Mouse (Mus musculus) CH12.LX (cell line): ENCODE measurements around the gene Stmnd1. TPM values are rescaled to one million over a fixed set of nuclear protein-coding genes. Genes with fewer than 3 reads are reported as not detected.

ENCODE experiments used
- DNase-seq: peaks from one replicate; pipeline ENCODE4 v3.0.0-alpha.2; 2013; ENCODE audit errors: extremely low read depth
- H3K27ac ChIP-seq: 2 replicates; pipeline ENCODE4 v1.5.1; 2012; ENCODE audit warnings: low read depth, mild to moderate bottlenecking, control low read depth, moderate library complexity; ENCODE audit not compliant: insufficient read depth
- H3K27me3 ChIP-seq: replicated peaks from 2 replicates; pipeline ENCODE3; 2012; ENCODE audit warnings: inconsistent platforms
- H3K36me3 ChIP-seq, 2 experiments: replicated peaks in 1 of 2; 2 replicates each; pipeline versions ENCODE3 to v1.6.1; 2012; ENCODE audit warnings: inconsistent platforms in 1 of 2, low read length in 1 of 2, mild to moderate bottlenecking in 1 of 2, mixed read lengths in 1 of 2, moderate library complexity in 1 of 2; ENCODE audit not compliant: control insufficient read depth in 1 of 2, insufficient read depth in 1 of 2
- H3K4me1 ChIP-seq, 2 experiments: 2 replicates each; pipeline ENCODE4 v1.6.1; 2012; ENCODE audit warnings: inconsistent platforms in 1 of 2, moderate library complexity in 1 of 2; ENCODE audit not compliant: insufficient read depth in 2 of 2, control insufficient read depth in 1 of 2
- H3K4me2 ChIP-seq: 2 replicates; pipeline ENCODE4 v1.6.1; 2012; ENCODE audit warnings: low read depth, mild to moderate bottlenecking, control low read depth; ENCODE audit not compliant: poor library complexity, insufficient read depth, severe bottlenecking
- H3K4me3 ChIP-seq, 3 experiments: fragments of 150-350 bp in 1 of 3; sonication (generic) in 1 of 3; replicated peaks in 1 of 3; 2 replicates each; pipeline versions ENCODE3 to v1.5.1; 2011 to 2012; ENCODE audit warnings: low read depth in 2 of 3, low read length in 2 of 3, mild to moderate bottlenecking in 2 of 3, moderate library complexity in 2 of 3, control low read depth in 1 of 3, improper control_type of control experiment in 1 of 3, inconsistent platforms in 1 of 3, mixed read lengths in 1 of 3; ENCODE audit not compliant: poor library complexity in 1 of 3
- H3K79me2 ChIP-seq: replicated peaks from 2 replicates; pipeline ENCODE4 v1.6.1; 2012; ENCODE audit warnings: mild to moderate bottlenecking, moderate library complexity; ENCODE audit not compliant: control insufficient read depth, poor library complexity, insufficient read depth, severe bottlenecking; ENCODE audit errors: extremely low read depth
- H3K9ac ChIP-seq: 2 replicates; pipeline ENCODE4 v1.6.1; 2012; ENCODE audit warnings: low read depth, mild to moderate bottlenecking, control low read depth, moderate library complexity; ENCODE audit not compliant: insufficient read depth
- H3K9me3 ChIP-seq: replicated peaks from 2 replicates; pipeline ENCODE3; 2012; ENCODE audit warnings: low read length, inconsistent platforms, mixed read lengths
- CHD1 ChIP-seq: IDR thresholded peaks from 2 replicates; pipeline ENCODE4 v1.6.1; 2012; ENCODE audit warnings: low read depth, low read length, improper control_type of control experiment, inconsistent platforms
- E2F4 ChIP-seq: IDR thresholded peaks from 2 replicates; pipeline ENCODE4 v1.6.1; 2011; ENCODE audit warnings: low read depth, low read length, improper control_type of control experiment; ENCODE audit not compliant: insufficient replicate concordance
- ELF1 ChIP-seq: IDR thresholded peaks from 2 replicates; pipeline ENCODE4 v1.6.1; 2014; ENCODE audit warnings: low read depth, mild to moderate bottlenecking, inconsistent platforms, low read length, improper control_type of control experiment
- EP300 ChIP-seq: IDR thresholded peaks from 2 replicates; pipeline ENCODE4 v1.6.1; 2011; ENCODE audit warnings: low read length, improper control_type of control experiment
- ETS1 ChIP-seq: conservative IDR thresholded peaks from 2 replicates; pipeline ENCODE4 v1.6.1; 2012; ENCODE audit warnings: low read depth, mild to moderate bottlenecking, inconsistent platforms, low read length, improper control_type of control experiment, moderate library complexity
- GABPA ChIP-seq: IDR thresholded peaks from 2 replicates; pipeline ENCODE4 v1.6.1; 2012; ENCODE audit warnings: low read depth, low read length, improper control_type of control experiment, inconsistent platforms; ENCODE audit not compliant: insufficient replicate concordance
- HCFC1 ChIP-seq: IDR thresholded peaks from 2 replicates; pipeline ENCODE4 v1.6.1; 2012; ENCODE audit warnings: low read depth, mild to moderate bottlenecking, inconsistent platforms, low read length, improper control_type of control experiment
- IRF4 ChIP-seq: IDR thresholded peaks from 2 replicates; pipeline ENCODE4 v1.6.1; 2014; ENCODE audit warnings: low read depth, mild to moderate bottlenecking, inconsistent platforms, low read length, improper control_type of control experiment
- JUN ChIP-seq: IDR thresholded peaks from 2 replicates; pipeline ENCODE4 v1.6.1; 2011; ENCODE audit warnings: low read depth, mild to moderate bottlenecking, low read length, improper control_type of control experiment, moderate library complexity; ENCODE audit not compliant: insufficient read depth
- MAX ChIP-seq: IDR thresholded peaks from 2 replicates; pipeline ENCODE4 v1.6.1; 2011; ENCODE audit warnings: low read length, improper control_type of control experiment
- MAZ ChIP-seq: IDR thresholded peaks from 2 replicates; pipeline ENCODE4 v1.6.1; 2012; ENCODE audit warnings: low read depth, mild to moderate bottlenecking, inconsistent platforms, low read length, improper control_type of control experiment, moderate library complexity
- MXI1 ChIP-seq: IDR thresholded peaks from 2 replicates; pipeline ENCODE4 v1.6.1; 2011; ENCODE audit warnings: mild to moderate bottlenecking, low read depth, low read length, improper control_type of control experiment
- MYC ChIP-seq: IDR thresholded peaks from 2 replicates; pipeline ENCODE4 v1.6.1; 2011; ENCODE audit warnings: low read depth, mild to moderate bottlenecking, improper control_type of control experiment, low read length
- NELFE ChIP-seq: IDR thresholded peaks from 2 replicates; pipeline ENCODE4 v1.6.1; 2011; ENCODE audit warnings: low read depth, low read length, improper control_type of control experiment
- PAX5 ChIP-seq: IDR thresholded peaks from 2 replicates; pipeline ENCODE4 v1.6.1; 2012; ENCODE audit warnings: low read length, inconsistent platforms, mixed read lengths
- POLR2A ChIP-seq: IDR thresholded peaks from 2 replicates; pipeline ENCODE4 v1.6.1; 2011; ENCODE audit warnings: low read depth, mild to moderate bottlenecking, improper control_type of control experiment, low read length
- RCOR1 ChIP-seq: conservative IDR thresholded peaks from 2 replicates; pipeline ENCODE4 v1.6.1; 2012; ENCODE audit warnings: low read depth, mild to moderate bottlenecking, inconsistent platforms, low read length, improper control_type of control experiment
- SIN3A ChIP-seq: IDR thresholded peaks from 2 replicates; pipeline ENCODE4 v1.6.1; 2012; ENCODE audit warnings: low read length, improper control_type of control experiment, inconsistent platforms
- SMC3 ChIP-seq: IDR thresholded peaks from 2 replicates; pipeline ENCODE4 v1.6.1; 2011; ENCODE audit warnings: low read depth, low read length, improper control_type of control experiment
- TBP ChIP-seq: conservative IDR thresholded peaks from 2 replicates; pipeline ENCODE4 v1.6.1; 2011; ENCODE audit warnings: low read depth, low read length, improper control_type of control experiment
- USF1 ChIP-seq: IDR thresholded peaks from 2 replicates; pipeline ENCODE4 v1.6.1; 2014; ENCODE audit warnings: low read depth, mild to moderate bottlenecking, inconsistent platforms, low read length, improper control_type of control experiment
- USF2 ChIP-seq: conservative IDR thresholded peaks from 2 replicates; pipeline ENCODE4 v1.6.1; 2011; ENCODE audit warnings: low read depth, low read length, improper control_type of control experiment
- ZC3H11A ChIP-seq: IDR thresholded peaks from 2 replicates; pipeline ENCODE4 v1.6.1; 2012; ENCODE audit warnings: low read depth, mild to moderate bottlenecking, inconsistent platforms, low read length, improper control_type of control experiment
- ZKSCAN1 ChIP-seq: IDR thresholded peaks from 2 replicates; pipeline ENCODE4 v1.6.1; 2012; ENCODE audit warnings: low read depth, inconsistent platforms, low read length, improper control_type of control experiment, borderline replicate concordance
- ZMIZ1 ChIP-seq: IDR thresholded peaks from 2 replicates; pipeline ENCODE4 v1.6.1; 2012; ENCODE audit warnings: low read depth, mild to moderate bottlenecking, inconsistent platforms, low read length, improper control_type of control experiment
- ZNF384 ChIP-seq: IDR thresholded peaks from 2 replicates; pipeline ENCODE4 v1.6.1; 2012; ENCODE audit warnings: low read depth, low read length, improper control_type of control experiment, inconsistent platforms
- dilution Hi-C: fragments of 300-500 bp; cut with MboI; formaldehyde crosslinking; loops from 2 replicates; pipeline ENCODE4 v1.14.3; 2020; ENCODE audit warnings: low sequenced_read_pairs; ENCODE audit not compliant: extremely low pct_unique_long_range_greater_than_20kb, extremely low pct_ligation_motif_present
- in situ Hi-C: fragments of 300-500 bp; cut with MboI; formaldehyde crosslinking; loops from 3 replicates; pipeline ENCODE4 v1.14.3; 2019; ENCODE audit warnings: low sequenced_read_pairs, low pct_ligation_motif_present, low pct_unique_long_range_greater_than_20kb, mixed read lengths
- polyA plus RNA-seq: library from polyadenylated mRNA; unstranded; fragments of >175 nt; gene quantifications from 2 replicates; pipeline ENCODE4 v1.2.1, GENCODE M21; 2012; ENCODE audit warnings: low read depth; ENCODE audit not compliant: insufficient read length
- total RNA-seq, 2 experiments: library from RNA; depleted of rRNA; stranded (reverse); fragments of 300-350 nt in 1 of 2; fragments of >200 nt in 1 of 2; gene quantifications; 2 replicates each; pipeline ENCODE4 v1.2.3; 2012 to 2014

The Stmnd1 gene
- total and polyA plus RNA-seq, 3 experiments: not detected

- 0 out of 2 replicates have a peak overlapping the region, but pooled peaks have one; percentile 34 for H3K4me2 ChIP-seq
- no peak overlapping the region for H3K27ac ChIP-seq
- no peak overlapping the region for H3K4me3 ChIP-seq
- dilution Hi-C loops: no loop called here
- peaks cover 2% of the 10 kb centered on the region for H3K27me3 ChIP-seq
- in situ Hi-C loops: no loop called here
- peaks cover 8 to 26% of the 10 kb centered on the region in 2 experiments for H3K4me1 ChIP-seq
- no peaks in the 10 kb centered on the region for H3K36me3 ChIP-seq
- DNase-seq: peak; percentile 35
- H3K79me2 ChIP-seq: no peaks in the 10 kb centered on the region
- H3K9me3 ChIP-seq: no peaks in the 10 kb centered on the region
- TF ChIP-seq ETS1 (no peak), EP300 (no peak), MAX (no peak), USF2 (no peak), MAZ (no peak), POLR2A (no peak), JUN (no peak), HCFC1 (no peak), ZMIZ1 (no peak), ZC3H11A (no peak), MYC (no peak), SIN3A (no peak), MXI1 (no peak), PAX5 (no peak), USF1 (no peak)
- no peak overlapping the region for H3K9ac ChIP-seq
Measured at GRCm38 (mm10) chr13:46268815-46269445, 4.6 kb upstream of the Stmnd1 start.

- H3K4me2 ChIP-seq: no peak overlapping the region
- TF ChIP-seq RCOR1: no peak
- no peak for TF ChIP-seq ZMIZ1
- no peak for TF ChIP-seq ELF1
- TF ChIP-seq SIN3A: no peak
- TF ChIP-seq IRF4: no peak
- TF ChIP-seq NELFE: no peak
- TF ChIP-seq SMC3: no peak
- TF ChIP-seq EP300: no peak
- no peak for TF ChIP-seq ZNF384
- no peak for TF ChIP-seq E2F4
- TF ChIP-seq MAZ: no peak
- TF ChIP-seq POLR2A: no peak
- TF ChIP-seq USF1: no peak
- no peak for TF ChIP-seq MYC
- no peak for TF ChIP-seq CHD1
- no peak for TF ChIP-seq GABPA
- TF ChIP-seq ZKSCAN1: no peak
- TF ChIP-seq MAX: no peak
- TF ChIP-seq TBP: no peak
- dilution Hi-C loops: no loop called here
- H3K9ac ChIP-seq: no peak overlapping the region
- DNase-seq: no peak
- no peak overlapping the region for H3K27ac ChIP-seq
- no peak overlapping the region for H3K4me3 ChIP-seq
- H3K4me1 ChIP-seq: peaks cover 6 to 27% of the 10 kb centered on the region in 2 experiments
- H3K79me2 ChIP-seq: no peaks in the 10 kb centered on the region
- H3K27me3 ChIP-seq: peaks cover 2% of the 10 kb centered on the region
- no peaks in the 10 kb centered on the region for H3K36me3 ChIP-seq
- no peaks in the 10 kb centered on the region for H3K9me3 ChIP-seq
- in situ Hi-C loops: no loop called here
Measured at GRCm38 (mm10) chr13:46272811-46273452, 589 bp upstream of the Stmnd1 start.
